Mouse (Mus musculus) hematopoietic stem cell, adult 5-6 weeks (primary cell): ENCODE measurements around the gene Atf4. TPM values are rescaled to one million over a fixed set of nuclear protein-coding genes. Genes with fewer than 3 reads are reported as not detected.

ENCODE experiments used
- ATAC-seq, 2 experiments: fragments of 125-278 bp in 1 of 2; replicated peaks in 1 of 2; 2 replicates each; pipeline ENCODE4 v1.8.0; 2016 to 2017; ENCODE audit warnings: inconsistent platforms in 2 of 2, mild to moderate bottlenecking in 2 of 2, moderate number of reproducible peaks in 2 of 2, low read depth in 1 of 2, moderate TSS enrichment in 1 of 2; ENCODE audit not compliant: low FRiP score in 2 of 2, poor library complexity in 2 of 2, severe bottlenecking in 2 of 2, insufficient read depth in 1 of 2, low TSS enrichment in 1 of 2
- total RNA-seq: library from RNA; stranded (forward); fragments of 172-1452, 232-1000 nt; gene quantifications from 2 replicates; pipeline ENCODE4 v1.2.3, GENCODE M21; 2017

Gene Atf4
- total RNA-seq, 1 experiment from 2014 or later: 332 TPM

GRCm38 (mm10) chr15:80263610-80264575 is 8.9 kb downstream of the Atf4 start, which contains the start of gene Rps19bp1:
Gene Rps19bp1 (minus strand): TSS chr15:80264315.
- peak; percentile 94 for ATAC-seq

- ATAC-seq: peak; percentile 41 to 66; a peak in 2 of 4 replicates
These were observed 11.3 kb downstream of the Atf4 start for GRCm38 (mm10) chr15:80266281-80266680.

GRCm38 (mm10) chr15:80271858-80272396 is 16.9 kb downstream of the Atf4 start:
- no peak for ATAC-seq

GRCm38 (mm10) chr15:80277107-80277506 is 22.1 kb downstream of the Atf4 start:
- ATAC-seq: no peak

- ATAC-seq: 0 out of 4 replicates have a peak, but pooled peaks have one; percentile 37 to 53
These were observed 22.6 kb downstream of the Atf4 start for GRCm38 (mm10) chr15:80277625-80278024.

GRCm38 (mm10) chr15:80278121-80278759 is 23.3 kb downstream of the Atf4 start:
- ATAC-seq: no peak

- ATAC-seq: no peak
These were observed 24.1 kb downstream of the Atf4 start for GRCm38 (mm10) chr15:80279053-80279452.

GRCm38 (mm10) chr15:80280646-80281045 is 25.7 kb downstream of the Atf4 start:
- no peak for ATAC-seq

GRCm38 (mm10) chr15:80286851-80287415 is 31.9 kb downstream of the Atf4 start, which contains the start of gene Cacna1i:
Gene Cacna1i (plus strand): TSS chr15:80287238.
- ATAC-seq: no peak

- no peak for ATAC-seq
These were observed 33.1 kb downstream of the Atf4 start for GRCm38 (mm10) chr15:80288036-80288435.

- ATAC-seq: peak; percentile 65 to 80
These were observed 34.5 kb downstream of the Atf4 start for GRCm38 (mm10) chr15:80289436-80289835.

GRCm38 (mm10) chr15:80297146-80297545 is 42.2 kb downstream of the Atf4 start:
- no peak for ATAC-seq

- no peak for ATAC-seq
These were observed 48.8 kb downstream of the Atf4 start for GRCm38 (mm10) chr15:80303779-80304178.

GRCm38 (mm10) chr15:80304188-80304587 is 49.2 kb downstream of the Atf4 start:
- ATAC-seq: no peak

GRCm38 (mm10) chr15:80306146-80306545 is 51.2 kb downstream of the Atf4 start:
- no peak for ATAC-seq
